In the genomic region with DNA sequence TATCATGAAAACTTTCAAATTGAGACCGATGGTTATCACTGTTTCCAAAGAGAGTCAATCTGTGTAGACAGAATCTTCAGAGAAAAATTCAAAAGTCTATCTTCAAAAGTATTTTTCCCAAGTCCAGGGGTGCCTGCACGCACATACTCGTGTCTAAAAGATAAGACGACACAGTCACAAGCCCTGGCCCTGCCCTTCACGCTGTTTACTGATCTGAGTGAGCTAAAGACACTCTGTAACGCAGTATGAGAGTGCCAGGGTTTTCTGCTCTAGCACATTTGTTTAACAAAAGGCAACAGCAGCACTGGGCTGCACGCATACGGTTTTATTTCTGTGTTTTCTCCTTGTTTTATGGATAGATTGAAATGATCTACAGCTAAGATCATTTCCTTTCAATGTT, we compare ENCODE assay signal across 10 mouse cellular contexts. TPM values are rescaled to one million over a fixed set of nuclear protein-coding genes. Genes with fewer than 3 reads are reported as not detected.
DNase-seq lines count a peak whose midpoint lies in the region; ATAC-seq and TF ChIP-seq lines count a peak whose summit lies in the region.
"Had no signal": no experiment of that assay in that cellular context is flagged by ENCODE, and none has a peak within 500 bp of the region (broad histone marks: within the 10 kb centered on the region; RNA-seq: fewer than 3 reads in every experiment).

No protein-coding gene starts in this region.

- no peaks in the 10 kb centered on the region for H3K27me3 ChIP-seq in hindbrain, embryonic 13.5 days
- no peaks in the 10 kb centered on the region for H3K27me3 ChIP-seq in hindbrain, embryonic 10.5 days (ENCODE audit: insufficient read depth, poor library complexity, severe bottlenecking)
- H3K27me3 ChIP-seq in forebrain, postnatal 0 days (ENCODE audit: insufficient read depth, low read length), result no peaks in the 10 kb centered on the region
- H3K27me3 ChIP-seq in midbrain, embryonic 13.5 days, result no peaks in the 10 kb centered on the region
- H3K27me3 ChIP-seq in neural tube, embryonic 15.5 days (replicated peaks), result no peaks in the 10 kb centered on the region
- H3K27me3 ChIP-seq in liver, embryonic 12.5 days (replicated peaks), result no peaks in the 10 kb centered on the region
- H3K27me3 ChIP-seq: embryonic facial prominence, embryonic 13.5 days; limb, embryonic 15.5 days had no signal

- peak; percentile 51; the same call in 1 of the 2 replicates for ATAC-seq in hindbrain, embryonic 13.5 days (ENCODE audit: low FRiP score)
- no peak for ATAC-seq in forebrain, postnatal 0 days
- peak; percentile 62 for ATAC-seq in midbrain, embryonic 13.5 days
- no peak for ATAC-seq in neural tube, embryonic 15.5 days (ENCODE audit: low FRiP score)
- ATAC-seq in liver, embryonic 12.5 days, result no peak

- no peak overlapping the region for H3K4me3 ChIP-seq in hindbrain, embryonic 13.5 days
- H3K4me3 ChIP-seq in hindbrain, embryonic 10.5 days, result no peak overlapping the region
- H3K4me3 ChIP-seq in forebrain, postnatal 0 days (ENCODE audit: low read depth, low read length), result no peak overlapping the region; the same call in 1 of the 2 replicates
- H3K4me3 ChIP-seq in midbrain, embryonic 13.5 days (replicated peaks), result no peak overlapping the region
- H3K4me3 ChIP-seq in neural tube, embryonic 15.5 days (replicated peaks), result no peak overlapping the region
- no peak overlapping the region for H3K4me3 ChIP-seq in liver, embryonic 12.5 days
- H3K4me3 ChIP-seq: embryonic facial prominence, embryonic 13.5 days; limb, embryonic 15.5 days had no signal

- WGBS in hindbrain, embryonic 13.5 days, result 90% methylated on average over 8 of the region's 8 CpGs
- 89% methylated on average over 8 of the region's 8 CpGs for WGBS in hindbrain, embryonic 10.5 days
- WGBS in forebrain, postnatal 0 days, result 77% methylated on average over 8 of the region's 8 CpGs
- WGBS in midbrain, embryonic 13.5 days, result 75% methylated on average over 8 of the region's 8 CpGs
- WGBS in neural tube, embryonic 15.5 days, result 82% methylated on average over 8 of the region's 8 CpGs
- 80% methylated on average over 8 of the region's 8 CpGs for WGBS in liver, embryonic 12.5 days (ENCODE audit: insufficient replicate concordance)

- 0 out of 2 replicates have a peak, but pooled peaks cover 7% of the 10 kb centered on the region for H3K4me1 ChIP-seq in hindbrain, embryonic 13.5 days (replicated peaks)
- H3K4me1 ChIP-seq in hindbrain, embryonic 10.5 days (replicated peaks), result no peaks in the 10 kb centered on the region
- H3K4me1 ChIP-seq in forebrain, postnatal 0 days (ENCODE audit: insufficient read depth), result no peaks in the 10 kb centered on the region
- peaks cover 8% of the 10 kb centered on the region for H3K4me1 ChIP-seq in midbrain, embryonic 13.5 days (replicated peaks)
- H3K4me1 ChIP-seq in neural tube, embryonic 15.5 days, result no peaks in the 10 kb centered on the region; the same call in 1 of the 2 replicates
- no peaks in the 10 kb centered on the region for H3K4me1 ChIP-seq in liver, embryonic 12.5 days
- H3K4me1 ChIP-seq: embryonic facial prominence, embryonic 13.5 days; limb, embryonic 15.5 days had no signal

- peaks cover 24% of the 10 kb centered on the region for H3K36me3 ChIP-seq in hindbrain, embryonic 13.5 days
- H3K36me3 ChIP-seq in hindbrain, embryonic 10.5 days, result peaks cover 72% of the 10 kb centered on the region
- peaks cover 6% of the 10 kb centered on the region; the same call in 1 of the 2 replicates for H3K36me3 ChIP-seq in forebrain, postnatal 0 days (ENCODE audit: insufficient read depth)
- peaks cover 24% of the 10 kb centered on the region for H3K36me3 ChIP-seq in midbrain, embryonic 13.5 days
- peaks cover 16% of the 10 kb centered on the region for H3K36me3 ChIP-seq in neural tube, embryonic 15.5 days
- H3K36me3 ChIP-seq in liver, embryonic 12.5 days, result peaks cover 79% of the 10 kb centered on the region

- DNase-seq in hindbrain, embryonic 10.5 days (ENCODE audit: low spot score), result no peak
- no peak for DNase-seq in forebrain, postnatal 0 days
- DNase-seq in heart, adult 18-20 months, result no peak
- DNase-seq: thymus, adult 2 months had no signal

- no peak for TF ChIP-seq CTCF in forebrain, postnatal 0 days (IDR thresholded peaks at IDR 0.05; ENCODE audit: low read depth)

- H3K9me3 ChIP-seq in hindbrain, embryonic 13.5 days, result no peaks in the 10 kb centered on the region
- no peaks in the 10 kb centered on the region for H3K9me3 ChIP-seq in hindbrain, embryonic 10.5 days
- no peaks in the 10 kb centered on the region for H3K9me3 ChIP-seq in forebrain, postnatal 0 days (ENCODE audit: low read length)
- no peaks in the 10 kb centered on the region for H3K9me3 ChIP-seq in midbrain, embryonic 13.5 days
- no peaks in the 10 kb centered on the region for H3K9me3 ChIP-seq in neural tube, embryonic 15.5 days (replicated peaks)
- H3K9me3 ChIP-seq in liver, embryonic 12.5 days (replicated peaks), result no peaks in the 10 kb centered on the region
- H3K9me3 ChIP-seq: embryonic facial prominence, embryonic 13.5 days; limb, embryonic 15.5 days had no signal

- no peak overlapping the region for H3K27ac ChIP-seq in hindbrain, embryonic 13.5 days
- no peak overlapping the region for H3K27ac ChIP-seq in hindbrain, embryonic 10.5 days
- H3K27ac ChIP-seq in forebrain, postnatal 0 days (ENCODE audit: low read depth, low read length), result no peak overlapping the region
- H3K27ac ChIP-seq in midbrain, embryonic 13.5 days, result no peak overlapping the region
- no peak overlapping the region for H3K27ac ChIP-seq in neural tube, embryonic 15.5 days (replicated peaks)
- H3K27ac ChIP-seq in liver, embryonic 12.5 days, result no peak overlapping the region
- H3K27ac ChIP-seq: embryonic facial prominence, embryonic 13.5 days; limb, embryonic 15.5 days had no signal

- H3K9ac ChIP-seq in hindbrain, embryonic 13.5 days, result no peak overlapping the region
- peak overlapping the region; percentile 25; the same call in 1 of the 2 replicates for H3K9ac ChIP-seq in forebrain, postnatal 0 days
- no peak overlapping the region for H3K9ac ChIP-seq in midbrain, embryonic 13.5 days (replicated peaks)
- no peak overlapping the region for H3K9ac ChIP-seq in neural tube, embryonic 15.5 days (replicated peaks)
- H3K9ac ChIP-seq in liver, embryonic 12.5 days, result no peak overlapping the region
- H3K9ac ChIP-seq: embryonic facial prominence, embryonic 13.5 days; limb, embryonic 15.5 days had no signal

- no peak overlapping the region for H3K4me2 ChIP-seq in hindbrain, embryonic 13.5 days
- H3K4me2 ChIP-seq in forebrain, postnatal 0 days (ENCODE audit: low read depth), result 0 out of 2 replicates have a peak overlapping the region, but pooled peaks have one; percentile 1
- H3K4me2 ChIP-seq in midbrain, embryonic 13.5 days (replicated peaks), result peak overlapping the region; percentile 42; the same call in 1 of the 2 replicates
- H3K4me2 ChIP-seq in neural tube, embryonic 15.5 days, result peak overlapping the region; percentile 30; the same call in 1 of the 2 replicates
- H3K4me2 ChIP-seq in liver, embryonic 12.5 days, result no peak overlapping the region
- H3K4me2 ChIP-seq: embryonic facial prominence, embryonic 13.5 days; limb, embryonic 15.5 days had no signal

RNA-seq across cellular contexts. Expression of a gene that starts 41.5 kb away (rescaled TPM):
- 28.4 and 34.4 TPM in 2 replicates for polyA plus RNA-seq in hindbrain, embryonic 13.5 days (2015; fragmentation: Nextera tagmentation; extraction: Ambion mirVana)
- polyA plus RNA-seq in hindbrain, embryonic 10.5 days (2016; fragmentation: Nextera tagmentation; extraction: Ambion mirVana), result 37.4 and 42.2 TPM in 2 replicates
- 23.5 and 26.3 TPM in 2 replicates for total RNA-seq in forebrain, postnatal 0 days (2014; rRNA removed)
- 13.5 and 16.5 TPM in 2 replicates for polyA plus RNA-seq in forebrain, postnatal 0 days (2015; fragmentation: Nextera tagmentation; extraction: Ambion mirVana)
- 32.8 and 33.4 TPM in 2 replicates for polyA plus RNA-seq in midbrain, embryonic 13.5 days (2015; fragmentation: Nextera tagmentation; extraction: Ambion mirVana)
- 28.0 and 28.2 TPM in 2 replicates for polyA plus RNA-seq in neural tube, embryonic 15.5 days (2015; fragmentation: Nextera tagmentation; extraction: Ambion mirVana)
- 26.2 and 26.3 TPM in 2 replicates for polyA plus RNA-seq in liver, embryonic 12.5 days (2016; fragmentation: Nextera tagmentation; extraction: Ambion mirVana)
- 1 to 10 TPM; 8.4 to 8.6 TPM for total RNA-seq in heart, adult 18-20 months (2021)

Comparison
In these comparisons a context has a peak if more than half of its experiments do, and no peak if none do; other contexts are left out.
1. ATAC-seq: peak in hindbrain, embryonic 13.5 days (single experiment) and midbrain, embryonic 13.5 days (single experiment); none in forebrain, postnatal 0 days (single experiment), neural tube, embryonic 15.5 days (single experiment) and liver, embryonic 12.5 days (single experiment).
2. H3K4me2 ChIP-seq: peak in forebrain, postnatal 0 days (single experiment), midbrain, embryonic 13.5 days (single experiment) and neural tube, embryonic 15.5 days (single experiment); none in hindbrain, embryonic 13.5 days (single experiment) and liver, embryonic 12.5 days (single experiment).